Mouse (Mus musculus) MEL (cell line): ENCODE data around the gene Tgm5. TPM values are rescaled to one million over a fixed set of nuclear protein-coding genes. Genes with fewer than 3 reads are reported as not detected.

Source experiments
- DNase-seq: peaks from one replicate; pipeline ENCODE4 v3.0.0; 2011; ENCODE audit warnings: low read depth, low spot score
- H3K27ac ChIP-seq: 2 replicates; pipeline ENCODE4 v1.5.1; 2012; ENCODE audit warnings: low read depth, mild to moderate bottlenecking, control low read depth, low read length, moderate library complexity; ENCODE audit not compliant: control insufficient read depth
- H3K27me3 ChIP-seq, 2 experiments: fragments of 150-350 bp in 1 of 2; sonication (generic) in 1 of 2; 2 replicates each; pipeline ENCODE4 v1.6.1; 2012; ENCODE audit warnings: low read length in 2 of 2, mild to moderate bottlenecking in 2 of 2, improper control_type of control experiment in 1 of 2, moderate library complexity in 1 of 2; ENCODE audit not compliant: insufficient read depth in 2 of 2, control insufficient read depth in 1 of 2
- H3K36me3 ChIP-seq, 2 experiments: 2 replicates each; pipeline ENCODE4 v1.6.1; 2012 to 2014; ENCODE audit warnings: low read length in 2 of 2, improper control_type of control experiment in 1 of 2, inconsistent platforms in 1 of 2, mild to moderate bottlenecking in 1 of 2; ENCODE audit not compliant: insufficient read depth in 2 of 2, control insufficient read depth in 1 of 2
- H3K4me1 ChIP-seq, 2 experiments: fragments of 150-350 bp in 1 of 2; sonication (generic) in 1 of 2; 2 replicates each; pipeline ENCODE4 v1.6.1; 2012; ENCODE audit warnings: low read length in 2 of 2, improper control_type of control experiment in 1 of 2, mild to moderate bottlenecking in 1 of 2; ENCODE audit not compliant: insufficient read depth in 2 of 2, control insufficient read depth in 1 of 2
- H3K4me3 ChIP-seq, 2 experiments: fragments of 150-350 bp in 1 of 2; sonication (generic) in 1 of 2; 2 replicates each; pipeline ENCODE4 v1.5.1; 2012; ENCODE audit warnings: low read depth in 2 of 2, low read length in 2 of 2, mild to moderate bottlenecking in 2 of 2, moderate library complexity in 2 of 2, control low read depth in 1 of 2, improper control_type of control experiment in 1 of 2; ENCODE audit not compliant: control insufficient read depth in 1 of 2, insufficient read depth in 1 of 2
- H3K79me2 ChIP-seq: 2 replicates; pipeline ENCODE4 v1.6.1; 2012; ENCODE audit warnings: mild to moderate bottlenecking, low read length, moderate library complexity; ENCODE audit not compliant: control insufficient read depth, poor library complexity, insufficient read depth
- H3K9ac ChIP-seq: 2 replicates; pipeline ENCODE4 v1.6.1; 2012; ENCODE audit warnings: low read depth, mild to moderate bottlenecking, control low read depth, low read length, moderate library complexity; ENCODE audit not compliant: control insufficient read depth, poor library complexity, severe bottlenecking
- H3K9me3 ChIP-seq: fragments of 150-350 bp; sonication (generic); replicated peaks from 2 replicates; pipeline ENCODE4 v1.6.1; 2012; ENCODE audit warnings: mild to moderate bottlenecking, low read length, improper control_type of control experiment, moderate library complexity; ENCODE audit not compliant: insufficient read depth
- CTCF ChIP-seq, 3 experiments: IDR thresholded peaks in 2 of 3; conservative IDR thresholded peaks in 1 of 3; 2 replicates each; pipeline ENCODE4 v1.5.1; 2011 to 2012; ENCODE audit warnings: low read length in 3 of 3, low read depth in 2 of 3, mild to moderate bottlenecking in 2 of 3, improper control_type of control experiment in 1 of 3, inconsistent platforms in 1 of 3, mixed read lengths in 1 of 3, moderate library complexity in 1 of 3; ENCODE audit not compliant: control insufficient read depth in 1 of 3, insufficient read depth in 1 of 3, poor library complexity in 1 of 3, severe bottlenecking in 1 of 3
- ELF1 ChIP-seq: IDR thresholded peaks from 2 replicates; pipeline ENCODE4 v1.6.1; 2014; ENCODE audit warnings: low read depth, mild to moderate bottlenecking, inconsistent platforms, low read length, improper control_type of control experiment, moderate library complexity
- EP300 ChIP-seq, 2 experiments: IDR thresholded peaks; 2 replicates each; pipeline ENCODE4 v1.6.1; 2011; ENCODE audit warnings: improper control_type of control experiment in 2 of 2, low read length in 2 of 2, low read depth in 1 of 2, mild to moderate bottlenecking in 1 of 2
- HCFC1 ChIP-seq: IDR thresholded peaks from 2 replicates; pipeline ENCODE4 v1.6.1; 2012; ENCODE audit warnings: low read depth, mild to moderate bottlenecking, inconsistent platforms, low read length, improper control_type of control experiment, moderate library complexity
- JUND ChIP-seq: IDR thresholded peaks from 2 replicates; pipeline ENCODE4 v1.6.1; 2011; ENCODE audit warnings: low read depth, mild to moderate bottlenecking, improper control_type of control experiment, low read length
- MAFK ChIP-seq: IDR thresholded peaks from 2 replicates; pipeline ENCODE4 v1.6.1; 2011; ENCODE audit warnings: low read depth, mild to moderate bottlenecking, low read length, improper control_type of control experiment, borderline replicate concordance
- MAX ChIP-seq: IDR thresholded peaks from 2 replicates; pipeline ENCODE4 v1.6.1; 2011; ENCODE audit warnings: low read length, improper control_type of control experiment
- MEF2A ChIP-seq: IDR thresholded peaks from 2 replicates; pipeline ENCODE4 v1.6.1; 2014; ENCODE audit warnings: low read depth, mild to moderate bottlenecking, inconsistent platforms, low read length, improper control_type of control experiment; ENCODE audit not compliant: poor library complexity, insufficient replicate concordance, severe bottlenecking; ENCODE audit errors: extremely low read depth
- MYC ChIP-seq: IDR thresholded peaks from 2 replicates; pipeline ENCODE4 v1.6.1; 2011; ENCODE audit warnings: low read depth, mild to moderate bottlenecking, low read length, improper control_type of control experiment, moderate library complexity
- POLR2AphosphoS5 ChIP-seq: IDR thresholded peaks from 2 replicates; pipeline ENCODE4 v1.6.1; 2012; ENCODE audit warnings: low read depth, borderline replicate concordance, mild to moderate bottlenecking, inconsistent platforms, low read length, moderate library complexity, mixed read lengths
- TBP ChIP-seq: IDR thresholded peaks from 2 replicates; pipeline ENCODE4 v1.8.0; 2011; ENCODE audit warnings: low read depth, low read length, improper control_type of control experiment
- TCF12 ChIP-seq: IDR thresholded peaks from 2 replicates; pipeline ENCODE4 v1.6.1; 2014; ENCODE audit warnings: low read depth, mild to moderate bottlenecking, inconsistent platforms, low read length, improper control_type of control experiment, moderate library complexity
- USF1 ChIP-seq: IDR thresholded peaks from 2 replicates; pipeline ENCODE4 v1.6.1; 2014; ENCODE audit warnings: low read depth, mild to moderate bottlenecking, inconsistent platforms, low read length, improper control_type of control experiment, moderate library complexity
- polyA plus RNA-seq, 2 experiments: library from polyadenylated mRNA; stranded (reverse) in 1 of 2; unstranded in 1 of 2; fragments of >175 nt in 1 of 2; fragments of >200 nt in 1 of 2; gene quantifications; 2 replicates each; pipeline versions ENCODE4 v1.2.1 to v1.2.4; 2012; ENCODE audit warnings: low replicate concordance in 2 of 2, low read depth in 1 of 2; ENCODE audit not compliant: insufficient read length in 2 of 2, insufficient read depth in 1 of 2, missing spikeins in 1 of 2
- total RNA-seq: library from RNA; depleted of rRNA; stranded (reverse); fragments of 300-350 nt; gene quantifications from 2 replicates; pipeline ENCODE4 v1.2.3, GENCODE M21; 2012

The Tgm5 gene
- total and polyA plus RNA-seq, 3 experiments: not detected

DNA sequence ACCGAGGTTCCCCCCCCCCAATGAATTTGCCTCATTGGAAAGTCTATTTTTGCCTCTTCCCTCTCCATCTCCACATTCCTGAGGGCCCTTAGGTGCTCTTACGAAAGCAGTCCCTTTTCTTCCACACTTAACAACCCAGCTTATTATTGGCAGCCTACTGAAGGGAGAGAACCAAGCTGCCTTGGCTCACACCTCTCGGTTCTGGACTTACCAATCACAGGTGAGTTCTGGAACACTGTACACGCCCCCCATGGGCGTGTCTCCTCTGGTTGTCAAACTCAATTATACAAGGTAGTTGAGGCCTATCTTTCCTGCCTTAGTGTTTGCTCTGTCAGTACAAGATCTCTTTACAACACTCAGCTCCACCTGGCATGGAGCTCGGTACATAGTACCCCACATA is 13.8 kb downstream of the Tgm5 start:
- Histone ChIP-seq H3K4me3 (no peak overlapping the region), H3K4me1 (no peaks in the 10 kb centered on the region), H3K79me2 (no peaks in the 10 kb centered on the region), H3K27me3 (peaks cover 2 to 3% of the 10 kb centered on the region in 2 experiments; a peak in 3 of 4 replicates), H3K27ac (no peak overlapping the region), H3K9ac (no peak overlapping the region), H3K9me3 (no peaks in the 10 kb centered on the region), H3K36me3 (no peaks in the 10 kb centered on the region)
- no peak for TF ChIP-seq EP300 (IDR thresholded peaks at IDR 0.05; ENCODE audit: low read depth in 1 of 2, low read length in 2 of 2)
- TF ChIP-seq USF1: no peak
- TF ChIP-seq TCF12: no peak
- no peak for TF ChIP-seq HCFC1
- TF ChIP-seq MAFK: no peak
- TF ChIP-seq MEF2A: no peak
- TF ChIP-seq TBP: no peak
- no peak for TF ChIP-seq ELF1
- no peak for TF ChIP-seq POLR2AphosphoS5
- no peak for TF ChIP-seq MAX
- DNase-seq: peak; percentile 58

DNA sequence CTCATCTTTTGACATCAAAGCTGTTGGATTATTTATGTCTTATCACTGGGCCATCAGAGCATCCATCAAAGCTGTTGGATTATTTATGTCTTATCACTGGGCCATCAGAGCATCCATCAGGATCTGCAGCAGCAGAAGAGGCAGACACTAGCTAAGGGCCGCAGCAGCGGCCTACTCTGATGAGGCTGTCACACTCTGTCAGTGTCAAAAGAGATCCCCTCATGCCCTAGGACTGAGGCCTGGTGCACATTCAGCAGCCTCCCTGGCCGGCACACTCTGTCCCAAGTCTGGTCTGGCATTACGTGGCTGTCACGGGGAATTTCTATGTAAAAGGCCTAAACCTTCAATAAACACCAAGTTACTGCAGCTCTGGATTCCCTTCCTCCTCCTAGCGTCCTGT is 16.1 kb downstream of the Tgm5 start:
- H3K79me2 ChIP-seq: no peaks in the 10 kb centered on the region
- DNase-seq: no peak
- H3K27me3 ChIP-seq: peaks cover 4 to 5% of the 10 kb centered on the region in 2 experiments
- H3K27ac ChIP-seq: no peak overlapping the region
- H3K9me3 ChIP-seq: no peaks in the 10 kb centered on the region
- no peak overlapping the region for H3K4me3 ChIP-seq
- H3K36me3 ChIP-seq: no peaks in the 10 kb centered on the region
- no peak overlapping the region for H3K9ac ChIP-seq
- no peaks in the 10 kb centered on the region for H3K4me1 ChIP-seq
- TF ChIP-seq CTCF (IDR thresholded peaks at IDR 0.05 in 2 of 3, conservative IDR thresholded peaks at IDR 0.05 in 1 of 3; ENCODE audit: control insufficient read depth in 1 of 3, insufficient read depth in 1 of 3, low read depth in 2 of 3, low read length in 3 of 3, poor library complexity in 1 of 3, severe bottlenecking in 1 of 3): no peak
- no peak for TF ChIP-seq JUND
- TF ChIP-seq TCF12: no peak
- no peak for TF ChIP-seq MAX

- no peak for DNase-seq
- Histone ChIP-seq H3K27me3 (peaks cover 4 to 5% of the 10 kb centered on the region in 2 experiments), H3K9ac (no peak overlapping the region), H3K36me3 (no peaks in the 10 kb centered on the region), H3K9me3 (no peaks in the 10 kb centered on the region), H3K4me3 (no peak overlapping the region), H3K4me1 (no peaks in the 10 kb centered on the region), H3K27ac (no peak overlapping the region), H3K79me2 (no peaks in the 10 kb centered on the region)
- no peak for TF ChIP-seq MYC
- TF ChIP-seq USF1: peak; percentile 63
Observed at GRCm38 (mm10) chr2:121067116-121067515, 18.5 kb downstream of the Tgm5 start.
